Mouse (Mus musculus) right cerebral cortex, adult 18-20 months (tissue): ENCODE data around the gene Mrpl47.
"Not testable (repeated sequence)": the region's sequence is repeated elsewhere in the genome, so short reads cannot be mapped to it uniquely, and the experiment has no call there.

Source experiments
- DNase-seq: peaks from one replicate; pipeline ENCODE4 v3.0.0; 2022; ENCODE audit warnings: mixed read lengths

Mrpl47 gene

DNA sequence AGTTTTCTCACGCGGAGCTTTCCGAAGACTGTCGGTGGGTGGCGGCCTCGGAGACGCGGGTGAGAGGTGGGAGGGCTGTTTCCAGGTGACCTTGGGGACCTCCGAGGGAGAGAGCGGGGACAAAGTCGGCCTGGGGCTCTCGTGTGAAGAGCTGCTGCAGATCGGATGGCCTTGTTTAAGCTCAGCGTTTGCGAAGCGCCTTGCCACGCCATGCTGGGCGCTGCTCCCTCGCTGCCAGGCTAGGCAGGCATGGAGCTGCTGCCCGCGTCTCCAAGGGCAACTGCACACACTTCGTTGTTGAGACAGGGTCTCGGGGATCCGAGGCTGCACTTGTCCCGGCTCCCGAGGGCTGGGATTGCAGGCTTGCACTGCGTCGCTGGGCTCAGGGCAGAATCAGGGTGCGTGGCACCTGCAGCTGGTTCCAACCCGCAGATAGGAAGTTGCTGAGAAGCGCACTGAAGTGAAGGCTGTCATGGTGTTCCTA is at the start of gene Mrpl47:
Gene Mrpl47, minus strand, starts transcription at position 434 of the 484 bp plus-strand sequence.
- DNase-seq = no peak

GRCm38 (mm10) chr3:32770781-32771180 is 33.4 kb upstream of the Mrpl47 start:
- DNase-seq = no peak

DNA sequence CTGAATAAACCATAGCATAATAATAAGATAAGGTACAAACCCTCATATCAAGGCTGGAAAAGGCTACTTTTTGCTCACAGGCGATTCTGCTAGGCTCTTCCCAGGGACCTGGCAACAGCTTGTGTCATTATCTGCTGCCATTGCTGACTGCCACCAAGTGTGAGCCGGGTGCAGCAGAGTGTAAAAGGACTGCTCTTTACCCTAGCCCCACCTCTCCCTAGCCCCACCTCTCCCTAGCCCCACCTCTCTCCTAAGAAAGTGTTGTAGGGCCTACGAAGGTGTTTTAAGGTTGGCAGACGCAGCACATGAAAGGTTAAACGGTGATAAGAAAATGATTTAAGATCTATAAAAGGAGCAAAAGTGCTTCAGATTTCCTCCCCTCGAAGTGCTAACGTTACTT is 26.5 kb upstream of the Mrpl47 start:
- DNase-seq = no peak

DNA sequence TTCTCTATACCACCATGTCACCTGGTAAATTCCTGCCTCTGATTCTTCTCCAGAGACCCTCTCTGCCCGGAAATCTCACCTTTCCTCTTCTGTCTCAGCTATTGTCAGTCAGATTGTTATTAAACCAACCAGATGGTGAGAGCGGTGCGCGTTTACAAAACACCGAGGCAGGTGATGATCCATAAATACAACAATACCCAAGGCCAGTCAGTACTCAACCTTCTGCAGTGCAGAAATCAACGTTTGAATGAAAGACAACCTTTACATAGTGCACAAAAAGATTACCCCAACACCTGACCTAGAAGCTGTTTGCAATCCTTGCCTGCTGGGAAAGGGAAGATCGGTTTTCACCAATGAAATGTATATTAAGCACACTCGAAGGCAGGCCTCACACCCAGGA is 25.6 kb upstream of the Mrpl47 start:
- no peak for DNase-seq

DNA sequence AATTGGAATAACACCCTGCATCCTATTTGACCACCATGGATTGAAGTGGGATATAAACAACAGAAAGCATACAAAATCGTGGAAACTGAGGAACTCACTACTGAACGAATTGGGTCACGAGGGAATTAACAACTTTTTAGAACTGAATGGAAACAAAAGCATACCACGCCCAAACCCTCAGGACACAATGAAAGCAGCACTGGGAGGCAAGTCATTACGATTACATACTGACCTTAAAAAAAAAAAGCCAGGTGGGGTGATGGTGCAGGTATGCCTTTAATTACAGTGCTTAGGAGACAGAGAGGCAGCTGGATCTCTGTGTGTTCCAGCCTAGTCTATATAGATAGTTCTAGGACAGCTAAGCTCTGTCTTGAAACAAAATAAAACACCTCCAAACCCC is 21.8 kb upstream of the Mrpl47 start:
- no peak for DNase-seq

GRCm38 (mm10) chr3:32754384-32754915 is 17.0 kb upstream of the Mrpl47 start:
- no peak for DNase-seq

DNA sequence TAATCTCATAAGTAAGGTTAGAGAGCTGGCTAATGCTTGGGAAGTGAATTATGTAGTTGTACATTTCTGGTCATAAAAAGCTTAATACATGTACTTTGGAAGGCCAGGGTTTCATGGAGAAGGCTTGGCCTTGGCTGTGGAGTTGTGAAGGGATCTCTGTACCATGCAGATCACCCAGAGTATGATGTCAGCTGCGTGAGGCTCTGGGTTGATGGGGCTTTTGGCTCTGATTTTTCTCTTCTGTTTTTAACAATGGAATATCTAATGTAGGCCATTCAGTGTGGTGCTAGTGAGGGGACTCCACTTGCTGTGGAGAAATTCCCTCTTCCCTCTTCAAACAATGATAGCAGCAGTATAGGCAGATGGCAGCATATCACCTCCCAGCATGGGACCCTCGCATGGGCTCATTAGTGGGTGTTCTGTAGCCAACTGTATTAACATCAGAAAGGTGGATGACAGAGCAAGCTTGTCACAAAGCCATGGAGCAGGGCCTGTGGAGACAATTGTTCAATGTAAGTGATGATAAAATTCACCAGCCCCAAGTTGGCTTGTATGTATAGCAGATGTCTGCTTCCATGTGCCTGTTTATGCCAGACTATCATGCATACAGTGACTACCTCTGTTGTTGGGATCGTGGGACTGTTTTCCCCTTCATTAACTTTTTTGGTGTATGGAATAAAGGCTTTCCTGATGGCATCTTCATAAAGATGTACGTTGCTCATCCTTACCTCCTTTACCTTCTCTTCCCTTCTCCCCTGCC is 12.6 kb upstream of the Mrpl47 start:
- no peak for DNase-seq

DNA sequence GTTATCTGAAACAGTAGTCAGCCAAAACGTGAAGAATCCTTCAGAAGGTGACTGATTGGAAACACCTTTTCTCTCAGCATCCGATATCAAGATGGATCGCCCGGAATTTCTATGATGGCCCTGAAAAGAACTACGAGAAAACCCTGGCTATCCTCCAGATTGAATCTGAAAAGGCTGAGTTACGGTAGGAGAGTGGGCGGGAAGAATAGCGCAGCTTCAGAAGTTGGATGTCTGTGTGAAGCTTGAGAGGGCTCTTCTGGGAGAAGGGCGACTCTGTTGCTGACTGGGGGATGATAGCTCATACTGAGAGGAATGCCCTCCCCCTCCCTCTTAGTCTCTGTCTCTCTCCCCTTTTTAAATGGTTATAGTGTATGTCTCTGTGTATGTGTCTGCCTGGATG is 11.0 kb upstream of the Mrpl47 start:
- DNase-seq = peak; percentile 34

DNA sequence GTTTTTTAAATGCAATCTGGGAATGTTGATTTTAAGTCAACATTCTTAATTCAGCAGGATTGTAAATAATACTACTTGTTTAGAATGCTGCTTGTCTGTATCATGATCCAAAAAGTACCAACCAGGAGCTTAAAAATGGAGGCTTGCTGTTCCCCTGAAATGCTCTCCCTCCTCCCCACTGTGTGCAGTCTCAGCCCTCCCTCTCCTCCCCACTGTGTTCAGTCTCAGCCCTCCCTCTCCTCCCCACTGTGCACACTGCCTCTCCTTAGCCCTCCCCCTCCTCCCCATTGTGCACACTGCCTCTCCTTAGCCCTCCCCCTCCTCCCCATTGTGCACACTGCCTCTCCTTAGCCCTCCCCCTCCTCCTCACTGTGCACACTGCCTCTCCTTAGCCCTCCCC is 8.0 kb upstream of the Mrpl47 start:
- not testable (repeated sequence) for DNase-seq

GRCm38 (mm10) chr3:32745001-32745400 is 7.6 kb upstream of the Mrpl47 start:
- DNase-seq = no peak

GRCm38 (mm10) chr3:32742276-32742780 is 4.9 kb upstream of the Mrpl47 start:
- no peak for DNase-seq

DNA sequence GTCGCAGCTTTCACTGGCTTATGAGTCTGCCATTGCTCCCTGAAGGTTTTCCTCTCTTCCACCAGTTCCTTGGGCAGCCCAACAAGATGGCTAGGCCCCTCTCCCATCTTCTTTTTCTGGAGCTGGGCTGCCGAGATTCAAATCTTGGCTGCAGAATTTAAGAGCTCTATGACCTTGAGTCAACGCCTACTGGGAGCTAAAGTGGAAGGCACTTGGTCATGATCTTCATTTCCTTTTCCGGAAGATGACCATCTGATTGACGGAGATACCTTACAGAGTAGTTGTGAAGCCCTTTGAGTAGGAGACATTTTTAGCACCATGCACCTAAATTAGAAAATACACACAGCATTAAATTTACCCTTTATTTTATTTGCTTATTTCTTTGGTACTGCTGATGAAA is 1.1 kb upstream of the Mrpl47 start:
- no peak for DNase-seq

GRCm38 (mm10) chr3:32736244-32737171 is 897 bp downstream of the Mrpl47 start, which contains the start of gene Ndufb5:
Ndufb5 (plus strand) TSS chr3:32736990.
- peak; percentile 99 for DNase-seq

GRCm38 (mm10) chr3:32727861-32728260 is 9.5 kb downstream of the Mrpl47 start:
- DNase-seq = no peak

DNA sequence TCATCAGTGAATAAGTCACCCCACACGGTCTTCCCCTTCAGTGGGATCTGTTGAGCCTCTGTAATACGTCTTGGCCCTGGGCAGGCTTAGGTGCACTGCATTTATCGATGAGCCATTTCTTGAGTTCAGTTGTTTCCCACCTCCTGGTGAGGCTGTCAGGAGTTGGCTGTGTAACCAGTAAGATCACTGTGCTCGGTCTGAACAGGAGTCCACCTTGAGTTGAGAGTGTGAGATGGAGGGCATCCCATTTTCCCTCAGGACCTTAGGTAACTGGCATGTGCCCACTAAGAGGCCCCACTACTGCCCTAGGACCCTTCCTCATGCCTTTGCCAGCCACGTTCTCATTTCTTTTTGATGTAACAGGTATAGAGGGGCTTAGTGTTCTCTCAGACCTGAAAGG is 11.5 kb downstream of the Mrpl47 start:
- no peak for DNase-seq

DNA sequence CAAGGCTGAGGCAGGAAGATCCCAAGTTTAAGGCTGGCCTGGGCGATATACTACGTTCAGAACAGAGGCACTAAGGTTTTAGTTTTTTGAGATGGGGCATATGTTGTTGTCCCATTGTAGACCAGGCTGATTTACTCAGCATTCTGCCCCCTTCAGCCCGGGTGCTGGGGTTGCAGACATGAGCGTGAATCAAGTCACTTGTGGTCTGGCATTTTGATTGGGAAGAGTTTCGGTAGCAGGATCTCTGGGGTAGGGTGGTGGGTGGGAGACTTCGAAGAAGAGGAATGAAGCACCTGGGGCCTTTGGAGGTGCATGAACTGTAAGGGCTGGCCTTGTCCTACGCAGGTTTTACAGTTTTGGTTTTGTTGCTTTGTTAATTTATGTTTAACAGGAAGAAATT is 13.2 kb downstream of the Mrpl47 start:
- DNase-seq = no peak

DNA sequence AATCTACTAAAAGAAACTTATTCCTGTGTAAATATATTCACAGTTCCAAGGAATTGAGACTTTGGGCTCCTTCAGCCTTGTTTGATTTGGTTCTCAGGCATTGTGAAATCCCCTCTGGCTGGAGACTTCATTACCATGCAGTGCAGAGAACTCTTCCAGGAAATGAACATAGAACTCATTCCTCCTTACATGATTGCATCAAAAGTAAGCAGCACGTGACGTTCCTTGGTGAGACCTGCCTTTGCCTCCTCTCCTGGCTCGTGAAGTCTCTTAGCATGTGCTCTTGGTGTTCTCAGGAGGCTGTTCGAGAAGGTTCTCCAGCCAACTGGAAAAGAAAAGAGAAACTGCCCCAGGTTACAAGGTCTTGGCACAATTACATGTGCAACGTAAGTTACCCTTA is 19.1 kb downstream of the Mrpl47 start:
- DNase-seq = no peak

DNA sequence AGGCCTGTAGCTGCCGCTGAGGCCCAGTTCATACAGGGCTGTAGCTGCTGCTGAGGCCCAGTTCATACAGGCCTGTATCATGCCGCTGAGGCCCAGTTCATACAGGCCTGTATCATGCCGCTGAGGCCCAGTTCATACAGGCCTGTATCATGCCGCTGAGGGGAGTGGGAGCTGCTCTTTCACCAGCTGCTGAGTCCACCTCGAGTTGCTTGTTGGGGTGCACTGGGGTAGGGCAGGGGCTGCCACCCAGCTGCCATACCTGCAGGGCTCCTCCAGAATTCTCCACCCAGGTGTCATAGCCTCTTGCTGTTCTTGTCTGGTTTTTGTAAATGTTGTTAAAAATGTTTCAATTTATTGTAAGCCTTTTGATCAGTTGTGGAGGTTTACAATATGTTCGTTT is 20.0 kb downstream of the Mrpl47 start:
- not testable (repeated sequence) for DNase-seq

DNA sequence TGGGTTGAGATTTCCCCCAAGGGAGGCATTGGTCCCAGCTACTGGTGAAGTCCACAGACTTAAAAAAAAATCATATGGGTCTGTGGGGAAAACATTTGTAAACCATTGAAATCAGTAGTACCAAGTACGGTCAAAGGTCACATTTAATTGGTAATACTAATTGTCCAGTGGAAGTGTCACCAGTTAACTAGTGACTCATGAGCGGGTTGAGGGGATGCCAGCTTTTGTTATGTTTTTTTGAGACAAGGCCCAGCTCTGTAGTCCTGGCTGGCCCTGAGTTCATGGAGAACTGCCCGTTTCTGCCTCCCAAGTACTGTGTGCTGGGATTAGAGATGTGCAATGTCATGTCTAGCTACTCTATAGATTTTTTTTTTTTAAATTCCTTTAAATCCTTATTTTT is 23.7 kb downstream of the Mrpl47 start:
- DNase-seq = no peak

DNA sequence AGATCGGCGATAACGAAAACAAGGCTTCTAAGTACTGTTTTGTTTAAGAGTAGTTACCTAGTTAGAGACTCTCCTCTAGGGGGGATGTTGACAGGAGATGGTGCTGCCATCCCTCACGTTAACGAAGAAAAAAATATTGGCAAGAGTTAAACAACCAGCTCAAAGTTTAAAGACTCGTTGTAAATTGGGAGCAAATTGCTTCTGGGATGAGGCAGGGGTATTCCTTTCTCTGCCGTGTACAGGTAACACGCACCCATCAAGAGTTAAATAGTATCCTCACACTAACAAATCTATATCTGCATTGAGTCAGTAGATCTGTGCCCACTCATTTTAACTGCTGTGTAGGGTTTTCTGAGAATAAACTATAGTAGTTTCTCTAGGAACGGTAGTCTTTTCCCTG is 28.0 kb downstream of the Mrpl47 start:
- no peak for DNase-seq

DNA sequence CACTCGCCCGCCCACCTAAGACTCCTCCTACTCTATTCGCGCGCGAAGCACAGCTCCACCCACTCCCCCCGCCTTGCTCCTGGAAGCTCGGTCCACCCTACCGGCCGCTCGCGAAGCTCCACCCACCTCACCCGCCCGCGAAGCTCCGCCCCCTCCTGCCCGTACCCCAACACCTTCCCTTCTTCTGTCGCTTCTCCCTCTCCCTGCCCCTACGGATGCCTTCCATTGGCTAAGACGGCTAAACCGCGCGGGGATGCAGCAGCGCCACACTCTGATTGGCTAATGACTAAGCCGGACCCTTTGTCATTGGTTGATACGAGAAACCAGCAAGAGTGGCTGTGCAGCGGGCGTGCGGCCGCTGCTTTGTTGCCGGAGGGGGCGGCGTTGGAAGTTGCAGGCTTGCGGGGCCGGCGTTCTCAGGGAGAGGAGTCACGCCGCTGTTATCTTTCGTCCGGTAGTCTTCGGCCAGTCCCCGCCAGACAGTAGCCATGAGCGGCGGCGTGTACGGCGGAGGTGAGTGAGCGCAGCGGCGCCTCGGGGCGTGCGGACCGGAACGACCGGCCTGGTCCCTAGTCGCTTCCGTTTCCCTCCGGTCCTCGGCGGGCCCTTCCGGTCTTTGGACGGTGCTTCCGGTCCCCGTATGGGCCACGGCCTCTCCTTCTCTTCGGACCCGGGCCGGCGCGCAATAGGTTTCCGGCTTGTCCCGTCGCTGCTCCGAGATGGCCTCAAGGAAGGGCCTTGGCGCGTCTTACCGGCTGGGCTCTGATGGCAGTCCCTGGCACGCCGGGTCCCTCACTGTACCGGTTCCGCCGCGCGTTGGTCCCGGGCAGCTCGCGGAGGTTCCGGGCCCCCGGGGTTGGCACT is 28.8 kb downstream of the Mrpl47 start:
- peak; percentile 97 for DNase-seq

DNA sequence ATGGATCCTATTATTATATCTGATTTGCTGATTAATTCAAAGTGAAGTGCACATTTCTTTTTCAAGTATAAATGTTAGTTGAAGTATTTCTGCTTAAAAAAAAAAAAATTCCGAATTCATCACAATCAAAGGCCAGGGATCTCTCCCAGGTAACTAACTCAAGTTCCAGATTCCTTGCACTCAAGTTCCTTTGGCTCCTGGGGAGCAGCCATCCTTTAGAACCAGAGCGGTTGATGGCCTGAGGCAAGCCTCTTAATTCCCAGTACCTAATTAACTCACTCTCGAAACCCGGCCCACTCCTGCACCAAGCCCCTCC is 29.4 kb downstream of the Mrpl47 start:
- DNase-seq = no peak
